Mouse (Mus musculus) left cerebral cortex, adult 2 months (tissue): ENCODE results near the gene App. TPM values are rescaled to one million over a fixed set of nuclear protein-coding genes. Genes with fewer than 3 reads are reported as not detected.
A peak's percentile ranks its signal among the peaks of the same experiment; 100 is the strongest.

Source experiments
- DNase-seq, 2 experiments: peaks; one replicate each; pipeline ENCODE4 v3.0.0; 2021 to 2022; ENCODE audit warnings: low spot score in 2 of 2, mixed read lengths in 1 of 2; ENCODE audit errors: extremely low spot score in 1 of 2
- H3K27ac ChIP-seq: fragments of 200-600 bp; 2 replicates; pipeline ENCODE4 v1.8.1; 2022
- H3K4me3 ChIP-seq: fragments of 200-600 bp; 2 replicates; pipeline ENCODE4 v1.8.1; 2022
- CTCF ChIP-seq: fragments of 200-600 bp; IDR thresholded peaks from 2 replicates; pipeline ENCODE4 v1.8.1; 2022; ENCODE audit warnings: antibody characterized with exemption, mild to moderate bottlenecking, moderate library complexity
- intact Hi-C: fragments of 180-260 bp; cut with DNase I; formaldehyde crosslinking; loops from one replicate; pipeline ENCODE4 v1.15.1; 2025
- total RNA-seq, 2 experiments: library from RNA; stranded (reverse); gene quantifications; 2 replicates each; pipeline ENCODE4 v1.2.3; 2021

App gene
- total RNA-seq, 2 experiments from 2014 or later, result 1,405 to 1,415 TPM

GRCm38 (mm10) chr16:85001939-85002556 lies 171.5 kb downstream of the App start:
- Histone ChIP-seq H3K4me3 (no peak overlapping the region), H3K27ac (peak overlapping the region; percentile 72)
- DNase-seq, result peak; percentile 45 to 71
- intact Hi-C loops, result loop anchor here (2.0 kb wide), 3 partner anchors 33 to 171 kb away; partner anchors contain the start of gene App
- no peak for TF ChIP-seq CTCF

DNA sequence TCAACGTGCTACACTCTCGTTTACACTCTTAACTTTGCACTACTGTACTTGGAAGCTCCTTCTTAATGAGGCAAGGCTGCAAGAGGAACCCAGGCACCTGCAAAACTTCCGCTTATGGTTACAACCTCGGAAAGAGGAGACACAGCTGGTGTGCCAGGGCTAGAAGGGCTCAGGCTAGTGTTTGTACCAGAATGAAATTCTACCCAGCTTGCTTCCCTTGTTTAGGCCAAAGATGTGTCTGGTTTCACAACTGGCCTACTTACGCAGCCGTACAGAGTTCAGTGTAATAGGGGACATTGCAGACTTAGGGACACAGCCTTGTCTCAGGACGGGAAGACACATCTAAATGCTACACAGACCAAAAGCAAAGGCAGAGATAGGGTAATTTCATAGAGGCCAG lies 173.3 kb downstream of the App start:
- DNase-seq, result no peak
- TF ChIP-seq CTCF, result no peak
- Histone ChIP-seq H3K4me3 (no peak overlapping the region), H3K27ac (peak overlapping the region; percentile 40)
- intact Hi-C loops, result no loop called here

DNA sequence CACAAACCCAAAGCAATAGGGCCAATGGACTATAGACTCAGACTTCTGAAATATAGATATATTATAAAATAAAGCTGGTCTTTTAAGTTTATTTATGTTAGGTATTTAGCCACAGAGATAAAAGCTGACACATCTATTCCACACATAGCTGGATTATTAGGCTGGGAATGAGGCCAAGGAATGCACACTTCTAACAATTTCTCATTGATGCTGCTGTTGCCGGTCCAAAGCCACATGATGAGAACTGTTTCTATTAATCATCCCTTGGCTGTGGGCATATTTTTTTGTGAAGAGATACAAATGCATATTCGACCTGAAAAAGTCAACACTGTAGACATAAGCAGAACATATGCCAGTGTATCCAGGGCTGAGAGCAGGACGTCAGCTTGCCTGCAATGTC lies 176.0 kb downstream of the App start:
- H3K4me3 ChIP-seq, result no peak overlapping the region
- no peak for TF ChIP-seq CTCF
- intact Hi-C loops, result no loop called here
- DNase-seq, result no peak
- H3K27ac ChIP-seq, result no peak overlapping the region

DNA sequence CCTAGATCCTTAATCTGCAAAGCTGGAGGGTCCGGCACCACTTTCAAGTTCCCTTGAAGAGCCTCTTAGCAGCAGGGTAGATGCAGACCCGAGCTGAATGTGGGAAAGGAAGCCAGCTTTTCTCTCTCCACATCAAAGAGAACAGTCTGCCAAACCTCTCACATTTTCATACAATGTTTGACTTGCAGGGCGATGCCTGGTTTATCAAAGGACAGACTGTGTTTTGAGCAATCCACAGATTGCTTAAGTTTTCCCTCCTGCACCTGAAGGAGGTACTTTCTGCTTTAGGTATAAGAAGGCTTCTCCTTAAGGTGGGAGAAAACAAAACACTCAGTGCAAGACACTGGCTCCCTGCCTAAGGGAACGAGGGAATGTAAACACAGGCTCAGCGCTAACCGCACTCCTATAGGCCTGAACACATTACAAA lies 178.1 kb downstream of the App start:
- H3K27ac ChIP-seq, result no peak overlapping the region

GRCm38 (mm10) chr16:84992888-84993287 lies 180.7 kb downstream of the App start:
- Histone ChIP-seq H3K27ac (no peak overlapping the region), H3K4me3 (no peak overlapping the region)
- no peak for TF ChIP-seq CTCF
- intact Hi-C loops, result no loop called here
- DNase-seq, result no peak

More for the DNA sequence above, 178.1 kb downstream of the App start:
- no peak for DNase-seq
- intact Hi-C loops, result no loop called here
- TF ChIP-seq CTCF, result no peak
- H3K4me3 ChIP-seq, result no peak overlapping the region

GRCm38 (mm10) chr16:84991011-84991410 lies 182.6 kb downstream of the App start:
- no peak for DNase-seq
- no peak overlapping the region for H3K4me3 ChIP-seq
- intact Hi-C loops, result no loop called here
- no peak for TF ChIP-seq CTCF
- no peak overlapping the region for H3K27ac ChIP-seq

DNA sequence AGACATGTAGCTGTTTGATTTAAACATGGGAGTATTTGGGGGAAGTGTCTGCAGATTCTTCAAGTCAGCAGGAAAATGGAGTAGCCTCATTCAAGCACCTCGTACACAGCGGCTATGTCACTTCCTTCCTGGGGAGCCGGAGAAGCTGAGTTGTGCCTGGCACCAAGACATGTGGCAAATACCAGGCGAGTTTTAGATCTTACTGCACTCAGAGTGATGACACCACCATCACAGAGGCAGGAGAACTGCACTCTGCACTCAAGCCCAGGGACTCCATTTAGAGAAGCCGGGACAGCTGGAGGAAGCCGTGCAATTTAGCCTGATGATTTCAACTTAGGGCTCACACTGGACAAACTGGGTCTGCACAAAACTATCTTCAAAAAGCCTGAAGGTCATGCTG lies 183.6 kb downstream of the App start:
- no peak for DNase-seq
- Histone ChIP-seq H3K27ac (no peak overlapping the region; the same call in 1 of the 2 replicates), H3K4me3 (no peak overlapping the region)
- TF ChIP-seq CTCF, result no peak
- intact Hi-C loops, result no loop called here

DNA sequence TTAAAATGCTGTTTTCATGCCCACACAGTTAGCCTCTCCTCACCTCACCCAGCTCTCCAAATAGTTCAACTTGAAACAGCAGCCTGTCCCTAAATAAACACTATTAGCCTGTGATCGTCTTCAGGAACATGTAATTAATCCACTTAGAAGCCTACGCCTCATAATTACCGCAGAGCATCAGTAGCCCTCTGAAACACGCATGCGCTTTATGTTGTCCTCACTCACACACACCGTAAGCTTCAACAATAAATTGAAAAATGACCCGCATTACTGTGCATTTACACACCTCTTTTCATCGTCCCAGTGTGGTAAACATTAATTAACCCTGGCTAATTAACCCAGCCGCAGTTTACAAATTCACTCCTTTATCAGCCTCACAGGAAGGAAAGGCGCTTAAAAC lies 184.1 kb downstream of the App start:
- intact Hi-C loops, result no loop called here
- H3K27ac ChIP-seq, result no peak overlapping the region
- H3K4me3 ChIP-seq, result no peak overlapping the region
- no peak for DNase-seq
- no peak for TF ChIP-seq CTCF

GRCm38 (mm10) chr16:84987724-84988287 lies 185.8 kb downstream of the App start:
- no peak overlapping the region for H3K27ac ChIP-seq
- no peak for TF ChIP-seq CTCF
- intact Hi-C loops, result no loop called here
- no peak for DNase-seq
- no peak overlapping the region for H3K4me3 ChIP-seq

DNA sequence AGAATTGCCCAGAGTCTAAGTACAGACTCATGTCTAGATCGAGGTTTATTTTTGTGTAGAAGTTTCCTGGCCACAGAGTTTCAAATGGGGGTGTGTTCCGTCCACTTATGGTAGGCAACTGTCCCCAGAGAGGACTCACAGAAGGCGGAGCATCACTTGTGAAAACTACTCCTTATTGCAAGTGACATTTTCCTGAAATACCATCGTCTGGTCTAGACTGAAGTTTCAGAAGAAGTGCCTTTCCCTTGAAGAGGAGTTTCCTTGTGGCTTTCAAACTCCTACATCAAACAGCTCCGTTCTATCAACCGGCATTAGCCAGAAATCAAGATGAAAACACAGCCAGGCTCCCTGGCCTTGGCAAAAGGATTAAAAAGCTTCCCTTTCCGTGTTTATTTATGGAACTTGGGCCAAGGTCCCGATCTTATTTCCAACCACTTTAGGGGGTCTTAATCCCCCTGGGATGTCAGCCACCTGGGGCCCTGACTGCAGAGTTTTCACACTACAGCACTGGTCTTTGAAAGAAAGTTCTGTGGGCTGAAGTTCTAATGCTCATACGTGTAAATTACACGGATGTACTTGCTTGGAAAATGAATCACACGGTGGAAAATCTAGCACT lies 187.4 kb downstream of the App start:
- no peak for DNase-seq
- intact Hi-C loops, result no loop called here
- Histone ChIP-seq H3K27ac (peak overlapping the region; percentile 41), H3K4me3 (no peak overlapping the region)
- TF ChIP-seq CTCF, result no peak

DNA sequence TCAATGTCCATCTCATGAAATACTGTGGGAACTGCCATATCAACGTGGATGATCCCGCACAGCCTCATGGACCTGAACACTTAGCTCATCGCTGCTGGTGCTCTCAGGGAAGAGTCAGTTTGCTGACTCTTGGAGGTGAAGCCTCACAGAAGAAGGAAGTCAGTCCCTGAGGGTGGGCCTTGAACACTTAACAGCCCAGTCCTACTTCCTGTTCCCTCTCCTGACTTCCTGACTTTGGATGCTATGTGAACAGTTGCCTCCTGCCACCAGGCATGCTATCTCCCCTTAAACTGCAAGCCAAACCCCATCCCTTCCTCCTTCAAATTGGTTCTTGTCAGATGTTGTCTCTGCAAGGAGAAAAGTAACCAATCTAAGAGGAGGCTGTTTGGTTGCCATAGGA lies 188.2 kb downstream of the App start:
- intact Hi-C loops, result no loop called here
- no peak for TF ChIP-seq CTCF
- DNase-seq, result no peak
- Histone ChIP-seq H3K4me3 (no peak overlapping the region), H3K27ac (no peak overlapping the region; the same call in 1 of the 2 replicates)

- no peak for DNase-seq
- Histone ChIP-seq H3K4me3 (no peak overlapping the region), H3K27ac (no peak overlapping the region; the same call in 1 of the 2 replicates)
- intact Hi-C loops, result no loop called here
- TF ChIP-seq CTCF, result no peak
Observed at GRCm38 (mm10) chr16:84983428-84983827, 190.1 kb downstream of the App start.
